Mouse (Mus musculus) kidney, embryonic 14.5 days (tissue): ENCODE results near the gene Wbp1l. TPM values are rescaled to one million over a fixed set of nuclear protein-coding genes. Genes with fewer than 3 reads are reported as not detected.

Source experiments
- ATAC-seq: fragments of 200-750 bp; cut with Nextera tagmentation; 2 replicates; pipeline ENCODE4 v1.8.0; 2017; ENCODE audit warnings: moderate number of reproducible peaks, mild to moderate bottlenecking, moderate TSS enrichment, moderate library complexity; ENCODE audit not compliant: low FRiP score, low TSS enrichment
- H3K27ac ChIP-seq: fragments of 300-500 bp; sonication (generic); 2 replicates; pipeline ENCODE4 v1.5.1; 2014; ENCODE audit warnings: low read depth, mild to moderate bottlenecking, low read length, moderate library complexity, mixed read lengths
- H3K27me3 ChIP-seq: fragments of 300-500 bp; sonication (generic); 2 replicates; pipeline ENCODE4 v1.6.1; 2014; ENCODE audit warnings: mild to moderate bottlenecking, low read length; ENCODE audit not compliant: control insufficient read depth, insufficient read depth
- H3K36me3 ChIP-seq: fragments of 300-500 bp; sonication (generic); 2 replicates; pipeline ENCODE4 v1.6.1; 2014; ENCODE audit warnings: low read length, mixed read lengths; ENCODE audit not compliant: control insufficient read depth, insufficient read depth
- H3K4me1 ChIP-seq: fragments of 300-500 bp; sonication (generic); 2 replicates; pipeline ENCODE4 v1.6.1; 2014; ENCODE audit warnings: low read length, mixed read lengths; ENCODE audit not compliant: control insufficient read depth, insufficient read depth
- H3K4me2 ChIP-seq: fragments of 300-500 bp; sonication (generic); replicated peaks from 2 replicates; pipeline ENCODE4 v1.6.1; 2014; ENCODE audit warnings: low read depth, mild to moderate bottlenecking, low read length
- H3K4me3 ChIP-seq: fragments of 300-500 bp; sonication (generic); 2 replicates; pipeline ENCODE4 v1.5.1; 2014; ENCODE audit warnings: mild to moderate bottlenecking, low read length
- H3K9ac ChIP-seq: fragments of 300-500 bp; sonication (generic); 2 replicates; pipeline ENCODE4 v1.6.1; 2014; ENCODE audit warnings: low read depth, mild to moderate bottlenecking, low read length, moderate library complexity
- H3K9me3 ChIP-seq: fragments of 300-500 bp; sonication (generic); 2 replicates; pipeline ENCODE4 v1.6.1; 2016; ENCODE audit warnings: low read length; ENCODE audit not compliant: control insufficient read depth
- WGBS: fragments of 180-500 bp; shearing (Covaris S2); extraction: QIAGEN DNeasy Blood & Tissue Kit; methylation state at CpG from one replicate; pipeline ENCODE4 v1.1.7; 2014; 5-methylcytosine and 5-hydroxymethylcytosine counted together
- polyA plus RNA-seq: library from polyadenylated mRNA; unstranded; fragments of >200 nt; fragmentation: Nextera tagmentation; extraction: Ambion mirVana; gene quantifications from 2 replicates; pipeline ENCODE4 v1.2.1, GENCODE M21; 2014

Gene Wbp1l
- polyA plus RNA-seq, 1 experiment from 2014 or later, result 46.1 TPM

- Histone ChIP-seq H3K27me3 (no peaks in the 10 kb centered on the region), H3K4me1 (peaks cover 5% of the 10 kb centered on the region; the same call in 1 of the 2 replicates), H3K27ac (no peak overlapping the region), H3K9me3 (no peaks in the 10 kb centered on the region), H3K4me2 (peak overlapping the region; percentile 78), H3K36me3 (no peaks in the 10 kb centered on the region; the same call in 1 of the 2 replicates), H3K4me3 (peak overlapping the region; percentile 45), H3K9ac (peak overlapping the region; percentile 66; the same call in 1 of the 2 replicates)
- 71% methylated on average over 9 of the region's 9 CpGs for WGBS
- no peak for ATAC-seq
Observed at GRCm38 (mm10) chr19:46706540-46707295, 107.8 kb downstream of the Wbp1l start.

Other genes starting within 250 kb of the Wbp1l start
- 2.7 and 3.5 TPM in 2 replicates for gene 2310034G01Rik, start 248.8 kb upstream of the Wbp1l start, polyA plus RNA-seq
- gene Actr1a, start 203.3 kb upstream of the Wbp1l start, polyA plus RNA-seq, result 78.5 and 134 TPM in 2 replicates
- 28.1 and 48.8 TPM in 2 replicates for gene Sufu, start 202.2 kb upstream of the Wbp1l start, polyA plus RNA-seq
- 28.3 and 35.6 TPM in 2 replicates for gene Trim8, start 97.4 kb upstream of the Wbp1l start, polyA plus RNA-seq
- gene Arl3, start 25.9 kb upstream of the Wbp1l start, polyA plus RNA-seq, result 98.3 and 182 TPM in 2 replicates
- 18.1 and 25.1 TPM in 2 replicates for gene Sfxn2, start 25.7 kb upstream of the Wbp1l start, polyA plus RNA-seq
- gene Cyp17a1, start 74.1 kb downstream of the Wbp1l start, polyA plus RNA-seq, result not detected in 2 replicates
- gene Borcs7, start 90.8 kb downstream of the Wbp1l start, polyA plus RNA-seq, result 19.9 and 20.1 TPM in 2 replicates
- 32.1 and 39.0 TPM in 2 replicates for gene As3mt, start 108.4 kb downstream of the Wbp1l start, polyA plus RNA-seq
- 3.7 and 6.8 TPM in 2 replicates for gene Cnnm2, start 162.5 kb downstream of the Wbp1l start, polyA plus RNA-seq